Mouse (Mus musculus): Measurements from ENCODE around the gene Sptssb. TPM values are rescaled to one million over a fixed set of nuclear protein-coding genes. Genes with fewer than 3 reads are reported as not detected.

Gene Sptssb
- total RNA-seq, 4 experiments from 2014 or later = not detected

Other genes with a start within 250 kb of the Sptssb start
- 10 to 100 TPM; 31.5 to 46.7 (median 40.2) TPM for gene Nmd3, start 138.0 kb downstream of the Sptssb start, total RNA-seq (2022)
- not detected for gene Otol1, start 147.7 kb upstream of the Sptssb start, total RNA-seq (2022)